Mouse (Mus musculus): ENCODE results near the gene Atp7b. TPM values are rescaled to one million over a fixed set of nuclear protein-coding genes. Genes with fewer than 3 reads are reported as not detected.

Atp7b gene
- polyA plus RNA-seq, 1 experiment: not detected

- Histone ChIP-seq H3K4me1 (ENCODE audit: control insufficient read depth, insufficient read depth, low read length) (no peaks in the 10 kb centered on the region), H3K4me3 (ENCODE audit: insufficient read depth, low read length) (no peak overlapping the region), H3K27ac (ENCODE audit: insufficient read depth, low read length) (no peak overlapping the region)
- TF ChIP-seq CTCF (IDR thresholded peaks at IDR 0.05; ENCODE audit: borderline replicate concordance, insufficient read depth, low read length): no peak
- TF ChIP-seq POLR2A (IDR thresholded peaks at IDR 0.05; ENCODE audit: low read depth, low read length): no peak
Observed at GRCm38 (mm10) chr8:22030990-22031389, 29.1 kb downstream of the Atp7b start.

GRCm38 (mm10) chr8:22028973-22029372, 31.1 kb downstream of the Atp7b start:
- H3K4me3 ChIP-seq (ENCODE audit: insufficient read depth, low read length): no peak overlapping the region
- no peaks in the 10 kb centered on the region for H3K4me1 ChIP-seq (ENCODE audit: control insufficient read depth, insufficient read depth, low read length)
- no peak overlapping the region for H3K27ac ChIP-seq (ENCODE audit: insufficient read depth, low read length)
- TF ChIP-seq POLR2A (IDR thresholded peaks at IDR 0.05; ENCODE audit: low read depth, low read length): no peak
- TF ChIP-seq CTCF (IDR thresholded peaks at IDR 0.05; ENCODE audit: borderline replicate concordance, insufficient read depth, low read length): no peak

- TF ChIP-seq POLR2A (IDR thresholded peaks at IDR 0.05; ENCODE audit: low read depth, low read length) (no peak), CTCF (IDR thresholded peaks at IDR 0.05; ENCODE audit: borderline replicate concordance, insufficient read depth, low read length) (no peak)
- Histone ChIP-seq H3K4me1 (ENCODE audit: control insufficient read depth, insufficient read depth, low read length) (no peaks in the 10 kb centered on the region), H3K27ac (ENCODE audit: insufficient read depth, low read length) (no peak overlapping the region), H3K4me3 (ENCODE audit: insufficient read depth, low read length) (no peak overlapping the region)
Observed at GRCm38 (mm10) chr8:22025241-22025640, 34.9 kb downstream of the Atp7b start.

- Histone ChIP-seq H3K4me3 (ENCODE audit: insufficient read depth, low read length) (no peak overlapping the region), H3K27ac (ENCODE audit: insufficient read depth, low read length) (no peak overlapping the region)
- no peak for TF ChIP-seq CTCF (IDR thresholded peaks at IDR 0.05; ENCODE audit: borderline replicate concordance, insufficient read depth, low read length)
- TF ChIP-seq POLR2A (IDR thresholded peaks at IDR 0.05; ENCODE audit: low read depth, low read length): no peak
Observed at GRCm38 (mm10) chr8:22022244-22022643, 37.9 kb downstream of the Atp7b start.

GRCm38 (mm10) chr8:22019498-22019897, 40.6 kb downstream of the Atp7b start:
- Histone ChIP-seq H3K4me3 (ENCODE audit: insufficient read depth, low read length) (no peak overlapping the region), H3K27ac (ENCODE audit: insufficient read depth, low read length) (no peak overlapping the region), H3K4me1 (ENCODE audit: control insufficient read depth, insufficient read depth, low read length) (no peaks in the 10 kb centered on the region)
- TF ChIP-seq POLR2A (IDR thresholded peaks at IDR 0.05; ENCODE audit: low read depth, low read length): no peak
- TF ChIP-seq CTCF (IDR thresholded peaks at IDR 0.05; ENCODE audit: borderline replicate concordance, insufficient read depth, low read length): no peak

More at GRCm38 (mm10) chr8:22022244-22022643, 37.9 kb downstream of the Atp7b start:
- no peaks in the 10 kb centered on the region for H3K4me1 ChIP-seq (ENCODE audit: control insufficient read depth, insufficient read depth, low read length)

- Histone ChIP-seq H3K27ac (ENCODE audit: insufficient read depth, low read length) (no peak overlapping the region), H3K4me1 (ENCODE audit: control insufficient read depth, insufficient read depth, low read length) (no peaks in the 10 kb centered on the region), H3K4me3 (ENCODE audit: insufficient read depth, low read length) (no peak overlapping the region)
- TF ChIP-seq CTCF (IDR thresholded peaks at IDR 0.05; ENCODE audit: borderline replicate concordance, insufficient read depth, low read length): no peak
Observed at GRCm38 (mm10) chr8:22017731-22018130, 42.4 kb downstream of the Atp7b start.

- Histone ChIP-seq H3K27ac (ENCODE audit: insufficient read depth, low read length) (no peak overlapping the region), H3K4me3 (ENCODE audit: insufficient read depth, low read length) (no peak overlapping the region)
- no peak for TF ChIP-seq CTCF (IDR thresholded peaks at IDR 0.05; ENCODE audit: borderline replicate concordance, insufficient read depth, low read length)
- TF ChIP-seq POLR2A (IDR thresholded peaks at IDR 0.05; ENCODE audit: low read depth, low read length): no peak
Observed at GRCm38 (mm10) chr8:22013034-22013707, 46.9 kb downstream of the Atp7b start.

GRCm38 (mm10) chr8:22009403-22009802, 50.7 kb downstream of the Atp7b start:
- H3K4me3 ChIP-seq (ENCODE audit: insufficient read depth, low read length): no peak overlapping the region
- H3K27ac ChIP-seq (ENCODE audit: insufficient read depth, low read length): no peak overlapping the region
- TF ChIP-seq CTCF (IDR thresholded peaks at IDR 0.05; ENCODE audit: borderline replicate concordance, insufficient read depth, low read length) (no peak), POLR2A (IDR thresholded peaks at IDR 0.05; ENCODE audit: low read depth, low read length) (no peak)
- H3K4me1 ChIP-seq (ENCODE audit: control insufficient read depth, insufficient read depth, low read length): no peaks in the 10 kb centered on the region

More at GRCm38 (mm10) chr8:22013034-22013707, 46.9 kb downstream of the Atp7b start:
- no peaks in the 10 kb centered on the region for H3K4me1 ChIP-seq (ENCODE audit: control insufficient read depth, insufficient read depth, low read length)

- no peaks in the 10 kb centered on the region for H3K4me1 ChIP-seq (ENCODE audit: control insufficient read depth, insufficient read depth, low read length)
- no peak overlapping the region for H3K4me3 ChIP-seq (ENCODE audit: insufficient read depth, low read length)
- no peak overlapping the region for H3K27ac ChIP-seq (ENCODE audit: insufficient read depth, low read length)
- TF ChIP-seq CTCF (IDR thresholded peaks at IDR 0.05; ENCODE audit: borderline replicate concordance, insufficient read depth, low read length): no peak
- no peak for TF ChIP-seq POLR2A (IDR thresholded peaks at IDR 0.05; ENCODE audit: low read depth, low read length)
Observed at GRCm38 (mm10) chr8:22006423-22006822, 53.7 kb downstream of the Atp7b start.

- no peak overlapping the region for H3K4me3 ChIP-seq (ENCODE audit: insufficient read depth, low read length)
- H3K4me1 ChIP-seq (ENCODE audit: control insufficient read depth, insufficient read depth, low read length): no peaks in the 10 kb centered on the region
- no peak overlapping the region for H3K27ac ChIP-seq (ENCODE audit: insufficient read depth, low read length)
- no peak for TF ChIP-seq POLR2A (IDR thresholded peaks at IDR 0.05; ENCODE audit: low read depth, low read length)
- TF ChIP-seq CTCF (IDR thresholded peaks at IDR 0.05; ENCODE audit: borderline replicate concordance, insufficient read depth, low read length): no peak
Observed at GRCm38 (mm10) chr8:22004750-22005522, 55.2 kb downstream of the Atp7b start.

Data from embryonic fibroblast, embryonic 13.5 days (primary cell).